Mouse (Mus musculus) G1E (cell line): Measurements from ENCODE around the gene Slco1a4. TPM values are rescaled to one million over a fixed set of nuclear protein-coding genes. Genes with fewer than 3 reads are reported as not detected.

ENCODE experiments used
- ATAC-seq: 2 replicates; pipeline ENCODE4 v1.8.0; 2016; ENCODE audit warnings: mild to moderate bottlenecking; ENCODE audit not compliant: insufficient number of reproducible peaks, poor library complexity, low FRiP score, severe bottlenecking; ENCODE audit errors: extremely low read depth
- DNase-seq: peaks from one replicate; pipeline ENCODE4 v3.0.0; 2012; ENCODE audit warnings: low spot score
- H3K27me3 ChIP-seq: 2 replicates; pipeline ENCODE4 v1.6.1; 2012; ENCODE audit warnings: mild to moderate bottlenecking, low read length, inconsistent platforms; ENCODE audit not compliant: insufficient read depth
- H3K36me3 ChIP-seq: replicated peaks from 2 replicates; pipeline ENCODE3; 2012; ENCODE audit warnings: mild to moderate bottlenecking, inconsistent platforms
- H3K4me1 ChIP-seq: 2 replicates; pipeline ENCODE4 v1.6.1; 2012; ENCODE audit warnings: low read depth, low read length, inconsistent platforms, mixed read lengths; ENCODE audit not compliant: insufficient read depth
- H3K4me3 ChIP-seq: 2 replicates; pipeline ENCODE4 v1.5.1; 2012; ENCODE audit warnings: low read depth, mild to moderate bottlenecking, inconsistent platforms, low read length, moderate library complexity, mixed read lengths
- H3K9me3 ChIP-seq: replicated peaks from 2 replicates; pipeline ENCODE4 v1.6.1; 2012; ENCODE audit warnings: inconsistent platforms
- CTCF ChIP-seq: IDR thresholded peaks from 2 replicates; pipeline ENCODE4 v1.5.1; 2012; ENCODE audit warnings: low read depth, low read length, inconsistent platforms, mixed read lengths
- GATA1 ChIP-seq: IDR thresholded peaks from 2 replicates; pipeline ENCODE4 v1.6.1; 2012; ENCODE audit warnings: borderline replicate concordance, low read length, inconsistent platforms, mixed read lengths
- GATA2 ChIP-seq: IDR thresholded peaks from 2 replicates; pipeline ENCODE4 v1.6.1; 2012; ENCODE audit warnings: low read depth, low read length, inconsistent platforms, borderline replicate concordance
- POLR2AphosphoS5 ChIP-seq: IDR thresholded peaks from 2 replicates; pipeline ENCODE4 v1.6.1; 2012; ENCODE audit warnings: low read depth, low read length, inconsistent platforms; ENCODE audit not compliant: insufficient replicate concordance
- TAL1 ChIP-seq: conservative IDR thresholded peaks from 2 replicates; pipeline ENCODE4 v1.6.1; 2012; ENCODE audit warnings: low read depth, low read length, inconsistent platforms, mixed read lengths
- polyA plus RNA-seq: library from polyadenylated mRNA; stranded (reverse); fragments of >175 nt; gene quantifications from 2 replicates; pipeline ENCODE4 v1.2.3, GENCODE M21; 2012
- total RNA-seq, 2 experiments: library from RNA; stranded (forward) in 1 of 2; stranded (reverse) in 1 of 2; fragments of 200-1000 nt in 1 of 2; fragments of >200 nt in 1 of 2; fragmentation: Nextera tagmentation in 1 of 2; gene quantifications; 2 replicates each; pipeline ENCODE4 v1.2.3; 2014 to 2017

Gene Slco1a4
- total and polyA plus RNA-seq, 3 experiments = 0.16 TPM; not detected in 2

GRCm38 (mm10) chr6:141868735-141869134 lies 12.7 kb upstream of the Slco1a4 start:
- Histone ChIP-seq H3K36me3 (no peaks in the 10 kb centered on the region), H3K4me1 (no peaks in the 10 kb centered on the region), H3K4me3 (no peak overlapping the region), H3K27me3 (no peaks in the 10 kb centered on the region), H3K9me3 (no peaks in the 10 kb centered on the region)
- DNase-seq (no peak), ATAC-seq (no peak)
- TF ChIP-seq CTCF (no peak), POLR2AphosphoS5 (no peak), GATA1 (no peak), TAL1 (no peak), GATA2 (no peak)

- ATAC-seq (no peak), DNase-seq (no peak)
- no peaks in the 10 kb centered on the region for H3K9me3 ChIP-seq
- no peaks in the 10 kb centered on the region for H3K36me3 ChIP-seq
- TF ChIP-seq CTCF (no peak), GATA2 (no peak), TAL1 (no peak), POLR2AphosphoS5 (no peak), GATA1 (no peak)
- H3K27me3 ChIP-seq = no peaks in the 10 kb centered on the region
- no peak overlapping the region for H3K4me3 ChIP-seq
- no peaks in the 10 kb centered on the region for H3K4me1 ChIP-seq
These were observed 10.0 kb upstream of the Slco1a4 start for GRCm38 (mm10) chr6:141866026-141866425.

GRCm38 (mm10) chr6:141857735-141858531 lies 1.9 kb upstream of the Slco1a4 start:
- ATAC-seq = no peak
- Histone ChIP-seq H3K36me3 (no peaks in the 10 kb centered on the region), H3K4me1 (no peaks in the 10 kb centered on the region), H3K27me3 (no peaks in the 10 kb centered on the region), H3K4me3 (no peak overlapping the region), H3K9me3 (no peaks in the 10 kb centered on the region)
- TF ChIP-seq POLR2AphosphoS5 = no peak
- no peak for TF ChIP-seq TAL1
- no peak for TF ChIP-seq GATA1
- TF ChIP-seq CTCF = no peak
- no peak for TF ChIP-seq GATA2
- no peak for DNase-seq

- ATAC-seq (no peak), DNase-seq (no peak)
- Histone ChIP-seq H3K36me3 (no peaks in the 10 kb centered on the region), H3K27me3 (no peaks in the 10 kb centered on the region), H3K4me1 (no peaks in the 10 kb centered on the region), H3K9me3 (no peaks in the 10 kb centered on the region), H3K4me3 (no peak overlapping the region)
- no peak for TF ChIP-seq GATA2
These were observed 2.4 kb downstream of the Slco1a4 start for GRCm38 (mm10) chr6:141853616-141854015.

GRCm38 (mm10) chr6:141849051-141849450 lies 6.9 kb downstream of the Slco1a4 start:
- TF ChIP-seq GATA1 = no peak
- TF ChIP-seq CTCF = no peak
- TF ChIP-seq POLR2AphosphoS5 = no peak
- no peak for TF ChIP-seq TAL1
- no peak for TF ChIP-seq GATA2
- H3K36me3 ChIP-seq = no peaks in the 10 kb centered on the region
- H3K9me3 ChIP-seq = no peaks in the 10 kb centered on the region
- ATAC-seq = no peak
- H3K27me3 ChIP-seq = no peaks in the 10 kb centered on the region
- no peaks in the 10 kb centered on the region for H3K4me1 ChIP-seq
- H3K4me3 ChIP-seq = no peak overlapping the region
- DNase-seq = no peak

- no peak for DNase-seq
- ATAC-seq = no peak; the same call in 1 of the 2 replicates
- Histone ChIP-seq H3K4me1 (no peaks in the 10 kb centered on the region), H3K9me3 (no peaks in the 10 kb centered on the region), H3K36me3 (no peaks in the 10 kb centered on the region), H3K4me3 (no peak overlapping the region), H3K27me3 (no peaks in the 10 kb centered on the region)
- no peak for TF ChIP-seq GATA2
- no peak for TF ChIP-seq GATA1
- no peak for TF ChIP-seq CTCF
- no peak for TF ChIP-seq TAL1
- no peak for TF ChIP-seq POLR2AphosphoS5
These were observed 58.2 kb downstream of the Slco1a4 start for GRCm38 (mm10) chr6:141797837-141798236.

GRCm38 (mm10) chr6:141774476-141774875 lies 81.5 kb downstream of the Slco1a4 start:
- DNase-seq = no peak
- Histone ChIP-seq H3K27me3 (no peaks in the 10 kb centered on the region), H3K9me3 (no peaks in the 10 kb centered on the region; the same call in 1 of the 2 replicates), H3K4me3 (no peak overlapping the region), H3K4me1 (no peaks in the 10 kb centered on the region), H3K36me3 (no peaks in the 10 kb centered on the region)
- TF ChIP-seq GATA2 (no peak), CTCF (no peak), TAL1 (no peak), GATA1 (no peak), POLR2AphosphoS5 (no peak)
- no peak for ATAC-seq
